Comparison of ENCODE assay signal across 8 mouse cellular contexts in genomic region chr11:5541799-5542481, GRCm38 (mm10). TPM values are rescaled to one million over a fixed set of nuclear protein-coding genes. Genes with fewer than 3 reads are reported as not detected.
DNase-seq lines count a peak whose midpoint lies in the region; ATAC-seq lines count a peak whose summit lies in the region.

Ccdc117 (minus strand) TSS chr11:5542187.

- peak; percentile 88 for ATAC-seq in inflammation-experienced regulatory T-cells, adult 6 months
- peak; percentile 98 for ATAC-seq in megakaryocyte-erythroid progenitor cell, adult 5-6 weeks (replicated peaks; ENCODE audit: low FRiP score, low TSS enrichment, poor library complexity, severe bottlenecking)

- peak; percentile 92 for DNase-seq in adipocyte (ENCODE audit: low spot score)
- peak; percentile 98 for DNase-seq in embryo, embryonic 10 days (ENCODE audit: low spot score)
- peak; percentile 79 for DNase-seq in gastrocnemius, postnatal 10 days
- DNase-seq in left cerebral cortex, postnatal 10 days (ENCODE audit: extremely low spot score in 1 of 2, low spot score in 2 of 2): peak; percentile 82 to 93
- peak; percentile 86 for DNase-seq in right cerebral cortex, postnatal 25 days
- peak; percentile 82 to 87 for DNase-seq in urinary bladder, postnatal 4 days (ENCODE audit: low spot score in 2 of 2)

- intact Hi-C loops in left cerebral cortex, postnatal 10 days (cut with DNase I): no loop called here

RNA-seq across cellular contexts. Expression of gene Ccdc117, which starts in this region (rescaled TPM):
- total RNA-seq in gastrocnemius, postnatal 10 days (2021): 10 to 100 TPM; 11.7 TPM
- polyA plus RNA-seq in inflammation-experienced regulatory T-cells, adult 6 months (2017; shearing (Covaris generic)): 1 to 10 TPM; 3.3 to 5.9 (median 3.6) TPM
- 10 to 100 TPM in 1 of 2 experiments, 1 to 10 TPM in 1; 9.1 to 10.3 TPM for total RNA-seq in left cerebral cortex, postnatal 10 days (2021)
- 16.7 and 23.1 TPM in 2 replicates for total RNA-seq in megakaryocyte-erythroid progenitor cell, adult 5-6 weeks (2014; fragmentation: Nextera tagmentation)
- 34.6 and 42.4 TPM in 2 replicates for total RNA-seq in megakaryocyte-erythroid progenitor cell, adult 5-6 weeks (2017)

Comparison
In these comparisons a context has a peak if more than half of its experiments do, and no peak if none do; other contexts are left out.
1. Peak in every context shown above with its lines: DNase-seq and ATAC-seq.